Mouse (Mus musculus): ENCODE results near the gene Ncapd2.

The Ncapd2 gene

DNA sequence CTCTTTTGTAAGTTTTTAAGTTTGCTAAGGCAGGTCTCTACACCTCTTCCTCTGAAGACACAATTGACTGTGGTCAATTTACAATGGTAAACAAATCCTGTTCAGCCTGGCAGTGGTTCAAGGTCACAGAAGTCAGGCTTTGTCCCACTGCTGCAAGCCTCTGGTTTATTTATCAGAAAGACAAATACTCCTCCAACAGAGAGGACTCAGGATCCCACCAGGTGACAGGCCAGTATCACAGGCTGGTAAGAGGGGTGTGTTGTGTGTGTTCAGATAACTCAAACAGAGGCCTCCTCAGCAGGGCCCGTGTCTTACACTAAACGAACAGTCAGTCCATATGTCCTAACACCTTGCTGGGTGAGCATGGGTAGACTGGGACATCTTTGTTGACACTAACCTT, 19.0 kb downstream of the Ncapd2 start:
- in situ Hi-C loops (cut with MboI; ENCODE audit: low pct_unique_long_range_greater_than_20kb in 1 of 2, low sequenced_read_pairs in 2 of 2, unreplicated experiment in 1 of 2) = loop anchor here in 1 of 2 experiments (5.0 kb wide), 1 partner anchor 50 kb away; no protein-coding TSS in a partner anchor

GRCm38 (mm10) chr6:125170194-125170593, 21.3 kb downstream of the Ncapd2 start:
- in situ Hi-C loops (cut with MboI; ENCODE audit: low pct_unique_long_range_greater_than_20kb in 1 of 2, low sequenced_read_pairs in 2 of 2, unreplicated experiment in 1 of 2) = loop anchor here in 1 of 2 experiments (5.0 kb wide), 1 partner anchor 48 kb away; no protein-coding TSS in a partner anchor

DNA sequence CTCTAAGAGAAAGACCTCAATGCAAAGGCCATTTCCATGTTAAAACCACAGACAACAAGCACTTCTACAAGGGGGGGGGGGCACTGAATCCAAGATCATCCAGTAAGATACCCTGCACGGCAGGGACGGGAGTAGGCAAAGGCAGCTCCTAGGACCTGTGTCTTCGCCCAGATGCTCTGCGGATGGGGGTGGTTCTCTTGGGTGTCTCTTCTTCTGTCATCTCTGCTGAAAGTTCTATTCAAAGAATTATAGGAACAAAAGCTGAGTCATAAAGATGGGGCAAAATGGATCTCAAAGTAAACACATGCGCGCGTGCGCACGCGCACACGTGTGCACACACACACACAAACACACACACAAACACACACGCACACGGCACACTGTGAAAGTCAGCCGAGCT, 23.4 kb downstream of the Ncapd2 start:
- in situ Hi-C loops (cut with MboI; ENCODE audit: low pct_unique_long_range_greater_than_20kb in 1 of 2, low sequenced_read_pairs in 2 of 2, unreplicated experiment in 1 of 2) = no loop called here

GRCm38 (mm10) chr6:125166861-125167650, 24.4 kb downstream of the Ncapd2 start:
- in situ Hi-C loops (cut with MboI; ENCODE audit: low pct_unique_long_range_greater_than_20kb in 1 of 2, low sequenced_read_pairs in 2 of 2, unreplicated experiment in 1 of 2) = no loop called here

- in situ Hi-C loops (cut with MboI; ENCODE audit: low pct_unique_long_range_greater_than_20kb in 1 of 2, low sequenced_read_pairs in 2 of 2, unreplicated experiment in 1 of 2) = no loop called here
Measured at GRCm38 (mm10) chr6:125166051-125166751, 25.3 kb downstream of the Ncapd2 start, which contains the start of gene Gapdh. TSS of gene Gapdh (minus strand) at chr6:125166467.

- in situ Hi-C loops (cut with MboI; ENCODE audit: low pct_unique_long_range_greater_than_20kb in 1 of 2, low sequenced_read_pairs in 2 of 2, unreplicated experiment in 1 of 2) = no loop called here
Measured at GRCm38 (mm10) chr6:125165328-125165891, 26.1 kb downstream of the Ncapd2 start.

GRCm38 (mm10) chr6:125164672-125165327, 26.7 kb downstream of the Ncapd2 start:
- in situ Hi-C loops (cut with MboI; ENCODE audit: low pct_unique_long_range_greater_than_20kb in 1 of 2, low sequenced_read_pairs in 2 of 2, unreplicated experiment in 1 of 2) = loop anchor here in 1 of 2 experiments (5.0 kb wide), 1 partner anchor 108 kb away; no protein-coding TSS in a partner anchor

GRCm38 (mm10) chr6:125163801-125164657, 27.5 kb downstream of the Ncapd2 start:
- in situ Hi-C loops (cut with MboI; ENCODE audit: low pct_unique_long_range_greater_than_20kb in 1 of 2, low sequenced_read_pairs in 2 of 2, unreplicated experiment in 1 of 2) = loop anchor here in 1 of 2 experiments (5.0 kb wide), 1 partner anchor 108 kb away; no protein-coding TSS in a partner anchor

- in situ Hi-C loops (cut with MboI; ENCODE audit: low pct_unique_long_range_greater_than_20kb in 1 of 2, low sequenced_read_pairs in 2 of 2, unreplicated experiment in 1 of 2) = loop anchor here in 1 of 2 experiments (5.0 kb wide), 1 partner anchor 110 kb away; no protein-coding TSS in a partner anchor
Measured at GRCm38 (mm10) chr6:125162615-125163305, 28.7 kb downstream of the Ncapd2 start.

- in situ Hi-C loops (cut with MboI; ENCODE audit: low pct_unique_long_range_greater_than_20kb in 1 of 2, low sequenced_read_pairs in 2 of 2, unreplicated experiment in 1 of 2) = loop anchor here in 1 of 2 experiments (5.0 kb wide), 1 partner anchor 110 kb away; no protein-coding TSS in a partner anchor
Measured at GRCm38 (mm10) chr6:125161971-125162370, 29.5 kb downstream of the Ncapd2 start.

DNA sequence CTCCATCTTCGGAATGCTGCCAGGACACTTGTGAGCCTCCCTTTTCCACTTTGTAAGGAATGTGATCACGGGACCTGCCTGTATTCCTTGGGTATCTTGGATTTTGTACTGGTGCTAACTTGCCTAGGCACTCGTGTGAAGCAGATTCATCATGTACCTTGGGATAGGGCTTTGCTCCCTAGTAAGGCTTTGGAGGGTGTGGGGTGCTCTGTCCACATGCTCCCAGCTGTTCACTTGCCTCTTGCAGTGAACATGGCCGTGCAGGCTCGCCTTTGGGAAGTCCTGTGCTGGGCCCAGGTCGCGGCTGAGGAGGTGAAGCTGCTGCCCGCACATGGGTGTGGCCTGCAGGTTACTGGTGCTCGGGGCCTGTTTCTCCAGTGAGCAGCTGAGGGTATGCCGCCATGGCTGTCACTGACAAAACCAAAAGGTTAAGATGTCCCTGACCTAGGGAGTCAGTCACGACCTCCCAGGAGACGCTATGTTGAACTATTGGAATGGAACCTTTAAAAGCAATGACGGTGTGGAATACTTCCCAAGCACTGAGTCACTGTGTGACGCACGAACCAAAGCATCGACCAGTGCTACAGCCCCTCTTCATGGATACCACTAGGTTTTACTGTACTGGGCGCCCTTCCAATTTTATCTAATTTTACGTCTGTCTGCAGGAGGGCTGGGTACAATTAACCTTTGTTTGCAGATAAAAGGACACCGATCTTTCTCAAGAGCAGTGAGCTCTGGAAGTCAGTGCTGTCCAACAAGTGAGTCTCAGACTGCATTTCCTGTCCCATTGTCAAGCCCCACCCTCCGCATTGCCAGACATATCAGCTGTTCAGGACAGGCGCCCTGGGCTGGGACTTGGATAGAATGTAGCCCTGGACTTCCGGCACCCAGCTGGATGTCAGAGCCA, 30.4 kb downstream of the Ncapd2 start:
- in situ Hi-C loops (cut with MboI; ENCODE audit: low pct_unique_long_range_greater_than_20kb in 1 of 2, low sequenced_read_pairs in 2 of 2, unreplicated experiment in 1 of 2) = loop anchor here in 1 of 2 experiments (5.0 kb wide), 1 partner anchor 111 kb away; no protein-coding TSS in a partner anchor

- in situ Hi-C loops (cut with MboI; ENCODE audit: low pct_unique_long_range_greater_than_20kb in 1 of 2, low sequenced_read_pairs in 2 of 2, unreplicated experiment in 1 of 2) = loop anchor here in 1 of 2 experiments (5.0 kb wide), 1 partner anchor 112 kb away; no protein-coding TSS in a partner anchor
Measured at GRCm38 (mm10) chr6:125160558-125160853, 31.0 kb downstream of the Ncapd2 start.

GRCm38 (mm10) chr6:125159773-125160557, 31.5 kb downstream of the Ncapd2 start:
- in situ Hi-C loops (cut with MboI; ENCODE audit: low pct_unique_long_range_greater_than_20kb in 1 of 2, low sequenced_read_pairs in 2 of 2, unreplicated experiment in 1 of 2) = loop anchor here in 1 of 2 experiments (5.0 kb wide), 1 partner anchor 112 kb away; no protein-coding TSS in a partner anchor

DNA sequence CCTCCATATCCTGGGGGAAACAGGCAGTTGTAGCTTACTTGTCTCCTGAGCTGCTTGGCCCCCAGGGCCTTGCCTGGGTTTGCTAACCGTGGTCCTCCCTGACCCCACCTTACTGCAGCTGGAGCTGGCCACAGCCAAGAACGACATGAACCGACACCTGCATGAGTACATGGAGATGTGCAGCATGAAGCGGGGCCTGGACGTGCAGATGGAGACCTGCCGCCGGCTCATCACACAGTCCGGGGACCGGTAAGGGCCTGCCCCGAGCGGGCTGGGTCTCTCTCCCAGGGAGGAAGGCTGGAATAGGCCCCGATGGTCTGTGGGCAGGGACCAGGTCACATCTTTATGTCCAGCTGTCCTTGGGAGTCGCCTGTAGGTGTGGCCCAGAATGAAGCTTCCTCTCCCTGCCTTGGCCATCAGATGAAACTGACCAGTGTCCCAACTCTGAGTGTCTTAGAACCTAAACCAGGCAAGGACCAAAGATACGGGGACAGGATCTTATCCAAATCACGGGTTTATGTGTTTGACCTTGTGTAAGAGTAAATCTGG, 32.5 kb downstream of the Ncapd2 start:
- in situ Hi-C loops (cut with MboI; ENCODE audit: low pct_unique_long_range_greater_than_20kb in 1 of 2, low sequenced_read_pairs in 2 of 2, unreplicated experiment in 1 of 2) = no loop called here

Data from mouse embryonic stem cell (cell line).